In genomic region chr2:10816374-10816773, GRCm38 (mm10) we compare ENCODE assay signal across 13 mouse cellular contexts.
A peak's percentile ranks its signal among the peaks of the same experiment; 100 is the strongest.
DNase-seq lines count a peak whose midpoint lies in the region; ATAC-seq and TF ChIP-seq lines count a peak whose summit lies in the region.
"Had no signal": no experiment of that assay in that cellular context is flagged by ENCODE, and none has a peak within 500 bp of the region (broad histone marks: within the 10 kb centered on the region; RNA-seq: fewer than 3 reads in every experiment).

No protein-coding gene starts in this region.

- ATAC-seq in liver, postnatal 0 days, result no peak
- ATAC-seq in hindbrain, embryonic 16.5 days, result no peak

- TF ChIP-seq CTCF in liver, postnatal 0 days (IDR thresholded peaks at IDR 0.05; ENCODE audit: low read depth), result 0 out of 2 replicates have a peak, but pooled peaks have one; percentile 12

- H3K9ac ChIP-seq in liver, postnatal 0 days (replicated peaks), result no peak overlapping the region
- no peak overlapping the region for H3K9ac ChIP-seq in hindbrain, embryonic 16.5 days (ENCODE audit: low read depth, low read length)
- H3K9ac ChIP-seq: hindbrain, embryonic 15.5 days; limb, embryonic 12.5 days; lung, embryonic 15.5 days had no signal

- H3K9me3 ChIP-seq in liver, postnatal 0 days (ENCODE audit: low read length), result no peaks in the 10 kb centered on the region
- H3K9me3 ChIP-seq in hindbrain, embryonic 16.5 days (ENCODE audit: control insufficient read depth, low read length), result no peaks in the 10 kb centered on the region
- H3K9me3 ChIP-seq: hindbrain, embryonic 15.5 days; limb, embryonic 12.5 days; lung, embryonic 15.5 days had no signal

- no peak overlapping the region for H3K4me3 ChIP-seq in liver, postnatal 0 days (ENCODE audit: low read depth, low read length)
- H3K4me3 ChIP-seq in hindbrain, embryonic 16.5 days (ENCODE audit: low read length), result no peak overlapping the region
- H3K4me3 ChIP-seq: hindbrain, embryonic 15.5 days; limb, embryonic 12.5 days; lung, embryonic 15.5 days; myocyte had no signal

- H3K4me2 ChIP-seq in liver, postnatal 0 days (ENCODE audit: low read depth, low read length), result no peak overlapping the region
- H3K4me2 ChIP-seq in hindbrain, embryonic 16.5 days (ENCODE audit: low read length), result no peak overlapping the region
- H3K4me2 ChIP-seq: hindbrain, embryonic 15.5 days; limb, embryonic 12.5 days; lung, embryonic 15.5 days had no signal

- DNase-seq in embryo, embryonic 10.5 days (ENCODE audit: low spot score), result peak; percentile 5
- DNase-seq in embryo, embryonic 10 days (ENCODE audit: low spot score), result no peak
- DNase-seq in liver, postnatal 0 days, result no peak
- DNase-seq in liver (no peak), ES-CJ7 (ENCODE audit: low read depth, low spot score) (peak; percentile 30)
- peak; percentile 30 for DNase-seq in induced T-regulatory cell, adult 2 months (ENCODE audit: low read depth)
- no peak for DNase-seq in left cerebral cortex, adult 9 months (ENCODE audit: low spot score in 2 of 2)
- DNase-seq: adrenal gland, postnatal 10 days had no signal

- no peak overlapping the region for H3K27ac ChIP-seq in liver, postnatal 0 days (ENCODE audit: low read depth)
- no peak overlapping the region for H3K27ac ChIP-seq in hindbrain, embryonic 16.5 days (ENCODE audit: low read depth, low read length)
- H3K27ac ChIP-seq: hindbrain, embryonic 15.5 days; limb, embryonic 12.5 days; lung, embryonic 15.5 days had no signal

- H3K27me3 ChIP-seq in liver, postnatal 0 days (ENCODE audit: insufficient read depth, low read length), result no peaks in the 10 kb centered on the region
- no peaks in the 10 kb centered on the region for H3K27me3 ChIP-seq in hindbrain, embryonic 16.5 days (replicated peaks; ENCODE audit: control insufficient read depth, insufficient read depth, low read length)
- H3K27me3 ChIP-seq: hindbrain, embryonic 15.5 days; limb, embryonic 12.5 days; lung, embryonic 15.5 days had no signal

- no peaks in the 10 kb centered on the region for H3K4me1 ChIP-seq in liver, postnatal 0 days (ENCODE audit: insufficient read depth)
- no peaks in the 10 kb centered on the region for H3K4me1 ChIP-seq in hindbrain, embryonic 16.5 days (ENCODE audit: control insufficient read depth, insufficient read depth, low read depth, low read length)
- H3K4me1 ChIP-seq: hindbrain, embryonic 15.5 days; limb, embryonic 12.5 days; lung, embryonic 15.5 days had no signal

- WGBS in liver, postnatal 0 days (ENCODE audit: insufficient replicate concordance), result 40% methylated on average over 2 of the region's 2 CpGs
- WGBS in hindbrain, embryonic 16.5 days, result 33% methylated on average over 2 of the region's 2 CpGs

- TF ChIP-seq EP300 in liver, postnatal 0 days (IDR thresholded peaks at IDR 0.05; ENCODE audit: low read depth), result no peak

- no peaks in the 10 kb centered on the region for H3K36me3 ChIP-seq in liver, postnatal 0 days (replicated peaks; ENCODE audit: insufficient read depth, low read length)
- no peaks in the 10 kb centered on the region for H3K36me3 ChIP-seq in hindbrain, embryonic 16.5 days (ENCODE audit: control insufficient read depth, insufficient read depth, low read length)
- H3K36me3 ChIP-seq: hindbrain, embryonic 15.5 days; limb, embryonic 12.5 days; lung, embryonic 15.5 days had no signal

Comparison
In these comparisons a context has a peak if more than half of its experiments do, and no peak if none do; other contexts are left out.
1. DNase-seq: peak in embryo, embryonic 10.5 days (single experiment), ES-CJ7 (single experiment) and induced T-regulatory cell, adult 2 months (single experiment); none in embryo, embryonic 10 days (single experiment), liver, postnatal 0 days (single experiment), liver (single experiment) and left cerebral cortex, adult 9 months (0 of 2).